8 mouse cellular contexts compared by ENCODE assay signal in genomic region chr9:107936215-107936822, GRCm38 (mm10). TPM values are rescaled to one million over a fixed set of nuclear protein-coding genes. Genes with fewer than 3 reads are reported as not detected.
DNase-seq lines count a peak whose midpoint lies in the region; ATAC-seq and TF ChIP-seq lines count a peak whose summit lies in the region.

No protein-coding gene starts in this region.

- ATAC-seq in limb, embryonic 12.5 days (ENCODE audit: insufficient number of reproducible peaks, insufficient read depth, low FRiP score, low TSS enrichment, low read depth) = peak; percentile 40; the same call in 1 of the 2 replicates

- H3K36me3 ChIP-seq in heart, adult 2 months (ENCODE audit: control insufficient read depth, insufficient read depth, low read length) = no peaks in the 10 kb centered on the region
- H3K36me3 ChIP-seq in ES-E14 (ENCODE audit: control insufficient read depth, insufficient read depth, low read length, poor library complexity, severe bottlenecking) = no peaks in the 10 kb centered on the region
- no peaks in the 10 kb centered on the region for H3K36me3 ChIP-seq in limb, embryonic 12.5 days

- no peak for DNase-seq in heart, adult 2 months
- DNase-seq in heart, postnatal 25 days (ENCODE audit: low spot score) = no peak
- DNase-seq in ES-E14 (ENCODE audit: low read depth, low spot score) = no peak
- DNase-seq in frontal cortex, postnatal 10 days (ENCODE audit: low spot score in 2 of 2) = peak; percentile 66 to 69
- peak; percentile 65 for DNase-seq in right cerebral cortex, adult 18-20 months
- DNase-seq in c-Kit-positive CD71-positive TER-119-positive erythroid progenitor cells, embryonic 14.5 days (ENCODE audit: low spot score) = no peak
- DNase-seq in spleen, postnatal 4 days (ENCODE audit: low spot score in 2 of 2) = no peak

- no peak for TF ChIP-seq EP300 in heart, adult 2 months (IDR thresholded peaks at IDR 0.05; ENCODE audit: insufficient read depth, low read depth, low read length)

- H3K9me3 ChIP-seq in ES-E14 (ENCODE audit: control insufficient read depth, insufficient read depth, low read depth, low read length) = no peaks in the 10 kb centered on the region
- H3K9me3 ChIP-seq in limb, embryonic 12.5 days = no peaks in the 10 kb centered on the region

- no peaks in the 10 kb centered on the region for H3K4me1 ChIP-seq in heart, adult 2 months (ENCODE audit: control insufficient read depth, insufficient read depth, low read length)
- H3K4me1 ChIP-seq in ES-E14 (ENCODE audit: control insufficient read depth in 2 of 2, insufficient read depth in 2 of 2, low read length in 2 of 2, poor library complexity in 1 of 2) = peaks cover 0 to 7% of the 10 kb centered on the region in 2 experiments; a peak in 3 of 4 replicates
- peaks cover 25% of the 10 kb centered on the region for H3K4me1 ChIP-seq in limb, embryonic 12.5 days (replicated peaks)

- in situ Hi-C loops in ES-E14 (cut with MboI; ENCODE audit: low sequenced_read_pairs in 2 of 2, unreplicated experiment in 2 of 2) = no loop called here

- H3K4me3 ChIP-seq in heart, adult 2 months = peak overlapping the region; percentile 18; the same call in 1 of the 2 replicates
- H3K4me3 ChIP-seq in ES-E14 (ENCODE audit: insufficient read depth in 1 of 2, low read depth in 1 of 2, low read length in 2 of 2, poor library complexity in 1 of 2, severe bottlenecking in 1 of 2) = peak overlapping the region; percentile 76 to 82
- H3K4me3 ChIP-seq in limb, embryonic 12.5 days (replicated peaks) = peak overlapping the region; percentile 57

- no peak overlapping the region for H3K27ac ChIP-seq in heart, adult 2 months
- H3K27ac ChIP-seq in ES-E14 (ENCODE audit: insufficient read depth, low read depth, low read length, poor library complexity, severe bottlenecking) = no peak overlapping the region; the same call in 1 of the 2 replicates
- no peak overlapping the region for H3K27ac ChIP-seq in limb, embryonic 12.5 days

- TF ChIP-seq CTCF in heart, adult 2 months (IDR thresholded peaks at IDR 0.05) = no peak

- 13% methylated on average over 29 of the region's 29 CpGs for WGBS in heart, adult 2 months
- under 1% methylated on average over 29 of the region's 29 CpGs for WGBS in limb, embryonic 12.5 days

- H3K27me3 ChIP-seq in heart, adult 2 months (ENCODE audit: control insufficient read depth, insufficient read depth, low read length) = peaks cover 6% of the 10 kb centered on the region
- H3K27me3 ChIP-seq in limb, embryonic 12.5 days = peaks cover 30% of the 10 kb centered on the region

- no peak overlapping the region for H3K9ac ChIP-seq in heart, adult 2 months (ENCODE audit: low read depth, low read length)
- H3K9ac ChIP-seq in ES-E14 (ENCODE audit: insufficient read depth, low read depth, low read length, poor library complexity, severe bottlenecking) = peak overlapping the region; percentile 53
- H3K9ac ChIP-seq in limb, embryonic 12.5 days (replicated peaks) = peak overlapping the region; percentile 69

- peak overlapping the region; percentile 93 for H3K4me2 ChIP-seq in limb, embryonic 12.5 days

- intact Hi-C loops in heart, adult 2 months (cut with DNase I) = no loop called here
- intact Hi-C loops in heart, postnatal 25 days (cut with DNase I) = no loop called here

- TF ChIP-seq POLR2A in heart, adult 2 months (IDR thresholded peaks at IDR 0.05; ENCODE audit: insufficient read depth, low read depth, low read length) = no peak

- no peaks in the 10 kb centered on the region for H3K79me2 ChIP-seq in heart, adult 2 months (replicated peaks; ENCODE audit: control insufficient read depth, insufficient read depth, low read length)

TF ChIP-seq in ES-E14, 5 proteins besides CTCF, POLR2A, EP300 and RAD21:
- no peak for TF ChIP-seq ZC3H11A (IDR thresholded peaks at IDR 0.05; ENCODE audit: borderline replicate concordance, low read depth, low read length)
- no peak for TF ChIP-seq ZNF384 (IDR thresholded peaks at IDR 0.05; ENCODE audit: low read depth, low read length)
- no peak for TF ChIP-seq CHD2 (IDR thresholded peaks at IDR 0.05; ENCODE audit: low read depth, low read length)
- no peak for TF ChIP-seq HCFC1 (IDR thresholded peaks at IDR 0.05; ENCODE audit: borderline replicate concordance, insufficient read depth, low read length)
- TF ChIP-seq MAFK (IDR thresholded peaks at IDR 0.05; ENCODE audit: insufficient read depth, low read depth, low read length) = no peak

RNA-seq across cellular contexts. Expression of gene Camkv, which starts 0.8 kb away (rescaled TPM):
- total RNA-seq in heart, adult 2 months (2021) = not detected
- polyA plus RNA-seq in heart, adult 2 months (2012; rRNA removed) = 0.02 and 0.06 TPM in 2 replicates
- total RNA-seq in heart, postnatal 25 days (2021) = not detected
- 21.5 and 41.5 TPM in 2 replicates for total RNA-seq in ES-E14 (2012; rRNA removed)
- 11.3 and 12.7 TPM in 2 replicates for polyA plus RNA-seq in limb, embryonic 12.5 days (2016; fragmentation: Nextera tagmentation; extraction: Ambion mirVana)

RNA-seq across cellular contexts. Expression of gene Actl11, which starts 8.1 kb away (rescaled TPM):
- not detected for total RNA-seq in heart, adult 2 months (2021)
- 0.09 and 0.14 TPM in 2 replicates for polyA plus RNA-seq in heart, adult 2 months (2012; rRNA removed)
- not detected for total RNA-seq in heart, postnatal 25 days (2021)
- not detected in 2 replicates for total RNA-seq in ES-E14 (2012; rRNA removed)
- polyA plus RNA-seq in limb, embryonic 12.5 days (2016; fragmentation: Nextera tagmentation; extraction: Ambion mirVana) = not detected in 2 replicates

RNA-seq across cellular contexts. Expression of gene Traip, which starts 13.6 kb away (rescaled TPM):
- 1 to 10 TPM in 1 of 2 experiments, under 1 TPM in 1; 0.70 to 1.2 TPM for total RNA-seq in heart, adult 2 months (2021)
- 0.20 and 0.37 TPM in 2 replicates for polyA plus RNA-seq in heart, adult 2 months (2012; rRNA removed)
- total RNA-seq in heart, postnatal 25 days (2021) = under 1 TPM; 0.59 to 0.73 TPM
- total RNA-seq in ES-E14 (2012; rRNA removed) = 43.7 and 72.1 TPM in 2 replicates
- polyA plus RNA-seq in limb, embryonic 12.5 days (2016; fragmentation: Nextera tagmentation; extraction: Ambion mirVana) = 32.3 and 33.0 TPM in 2 replicates

RNA-seq across cellular contexts. Expression of gene Mst1r, which starts 29.6 kb away (rescaled TPM):
- 1 to 10 TPM; 3.1 to 3.3 TPM for total RNA-seq in heart, adult 2 months (2021)
- 11.3 and 12.5 TPM in 2 replicates for polyA plus RNA-seq in heart, adult 2 months (2012; rRNA removed)
- 1 to 10 TPM; 2.4 to 3.4 TPM for total RNA-seq in heart, postnatal 25 days (2021)
- total RNA-seq in ES-E14 (2012; rRNA removed) = 0.22 and 0.37 TPM in 2 replicates
- 2.5 and 3.1 TPM in 2 replicates for polyA plus RNA-seq in limb, embryonic 12.5 days (2016; fragmentation: Nextera tagmentation; extraction: Ambion mirVana)

RNA-seq across cellular contexts. Expression of gene Uba7, which starts 39.0 kb away (rescaled TPM):
- total RNA-seq in heart, adult 2 months (2021) = 10 to 100 TPM; 13.4 to 15.7 TPM
- polyA plus RNA-seq in heart, adult 2 months (2012; rRNA removed) = 53.2 and 59.0 TPM in 2 replicates
- total RNA-seq in heart, postnatal 25 days (2021) = 10 to 100 TPM; 12.0 to 14.9 TPM
- total RNA-seq in ES-E14 (2012; rRNA removed) = 0.79 and 1.0 TPM in 2 replicates
- 25.4 and 29.8 TPM in 2 replicates for polyA plus RNA-seq in limb, embryonic 12.5 days (2016; fragmentation: Nextera tagmentation; extraction: Ambion mirVana)

Comparison
In these comparisons a context has a peak if more than half of its experiments do, and no peak if none do; other contexts are left out.
1. DNase-seq: peak in frontal cortex, postnatal 10 days (2 of 2) and right cerebral cortex, adult 18-20 months (single experiment); none in heart, adult 2 months (0 of 2), heart, postnatal 25 days (single experiment), ES-E14 (single experiment), c-Kit-positive CD71-positive TER-119-positive erythroid progenitor cells, embryonic 14.5 days (single experiment) and spleen, postnatal 4 days (0 of 2).
2. H3K4me3 ChIP-seq: peak in every context shown above with its lines; median percentile 79 in ES-E14; 57 in limb, embryonic 12.5 days; 18 in heart, adult 2 months.
3. RNA of gene Camkv, which starts 0.8 kb away (total RNA-seq): 21.5 to 41.5 TPM in ES-E14; not detected in heart, adult 2 months and not detected in heart, postnatal 25 days; every median in the first group is over 10 times any median in the second.
4. RNA of gene Traip, which starts 13.6 kb away (total RNA-seq): 43.7 to 72.1 TPM in ES-E14; 0.70 to 1.2 TPM in heart, adult 2 months and 0.59 to 0.73 TPM in heart, postnatal 25 days; every median in the first group is over 10 times any median in the second.